Mouse (Mus musculus): Measurements from ENCODE around the gene Sowaha. TPM values are rescaled to one million over a fixed set of nuclear protein-coding genes. Genes with fewer than 3 reads are reported as not detected.
A peak's percentile ranks its signal among the peaks of the same experiment; 100 is the strongest.

Sowaha gene
- polyA plus RNA-seq, 1 experiment from 2014 or later: 7.4 TPM

DNA sequence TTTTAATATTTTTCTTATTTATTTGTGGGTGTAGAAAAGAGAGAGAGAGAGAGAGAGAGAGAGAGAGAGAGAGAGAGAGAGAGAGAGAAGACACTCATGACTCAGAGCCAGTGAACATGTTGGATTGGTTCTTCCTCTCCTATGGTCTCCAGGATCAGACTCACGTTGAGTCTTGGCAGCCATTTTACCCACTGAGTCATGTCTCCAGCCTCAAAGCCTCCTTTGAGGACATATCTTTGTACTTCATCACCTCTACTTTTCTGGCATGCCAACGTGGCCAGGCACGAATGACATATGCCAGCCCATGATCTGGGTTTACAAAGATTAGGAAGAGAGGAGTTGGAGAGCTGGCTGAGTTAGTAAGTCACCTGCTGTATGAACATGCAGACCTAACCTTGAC, 19.9 kb downstream of the Sowaha start:
- ATAC-seq (no peak), DNase-seq (no peak)
- H3K9me3 ChIP-seq (ENCODE audit: low read length): no peaks in the 10 kb centered on the region
- 68% methylated on average over 3 of the region's 3 CpGs for WGBS (ENCODE audit: insufficient replicate concordance)
- H3K27me3 ChIP-seq (ENCODE audit: insufficient read depth, low read length): peaks cover 44% of the 10 kb centered on the region
- no peak overlapping the region for H3K9ac ChIP-seq (replicated peaks)
- H3K4me2 ChIP-seq (ENCODE audit: low read depth, low read length): no peak overlapping the region
- no peak overlapping the region for H3K4me3 ChIP-seq (ENCODE audit: low read depth, low read length)
- H3K4me1 ChIP-seq (ENCODE audit: insufficient read depth): peaks cover 13% of the 10 kb centered on the region
- TF ChIP-seq EP300 (IDR thresholded peaks at IDR 0.05; ENCODE audit: low read depth) (no peak), CTCF (IDR thresholded peaks at IDR 0.05; ENCODE audit: low read depth) (no peak)
- no peak overlapping the region for H3K27ac ChIP-seq (ENCODE audit: low read depth)
- no peaks in the 10 kb centered on the region; the same call in 1 of the 2 replicates for H3K36me3 ChIP-seq (replicated peaks; ENCODE audit: insufficient read depth, low read length)

DNA sequence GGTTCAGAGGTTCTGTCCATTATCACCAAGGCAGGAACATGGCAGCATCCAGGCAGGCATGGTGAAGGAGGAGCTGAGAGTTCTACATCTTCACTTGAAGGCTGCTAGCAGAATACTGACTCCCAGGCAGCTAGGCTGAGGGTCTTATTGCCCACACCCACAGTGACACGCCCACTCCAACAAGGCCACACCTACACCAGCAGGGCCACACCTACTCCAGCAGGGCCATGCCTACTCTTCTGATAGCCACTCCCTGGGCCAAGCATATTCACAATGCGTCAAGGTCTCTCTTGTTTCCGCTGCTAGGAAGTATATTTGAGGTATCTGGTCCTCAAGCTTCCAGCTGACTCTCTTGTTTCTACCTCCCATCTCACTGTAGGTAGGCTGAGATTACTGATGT, 21.1 kb downstream of the Sowaha start:
- Histone ChIP-seq H3K27ac (ENCODE audit: low read depth) (no peak overlapping the region), H3K9me3 (ENCODE audit: low read length) (no peaks in the 10 kb centered on the region), H3K4me3 (ENCODE audit: low read depth, low read length) (no peak overlapping the region), H3K9ac (replicated peaks) (no peak overlapping the region), H3K27me3 (ENCODE audit: insufficient read depth, low read length) (peaks cover 32% of the 10 kb centered on the region), H3K4me1 (ENCODE audit: insufficient read depth) (peaks cover 13% of the 10 kb centered on the region), H3K4me2 (ENCODE audit: low read depth, low read length) (no peak overlapping the region), H3K36me3 (replicated peaks; ENCODE audit: insufficient read depth, low read length) (no peaks in the 10 kb centered on the region; the same call in 1 of the 2 replicates)
- DNase-seq (no peak), ATAC-seq (no peak)
- TF ChIP-seq CTCF (IDR thresholded peaks at IDR 0.05; ENCODE audit: low read depth): no peak
- 65% methylated on average over 3 of the region's 3 CpGs for WGBS (ENCODE audit: insufficient replicate concordance)

DNA sequence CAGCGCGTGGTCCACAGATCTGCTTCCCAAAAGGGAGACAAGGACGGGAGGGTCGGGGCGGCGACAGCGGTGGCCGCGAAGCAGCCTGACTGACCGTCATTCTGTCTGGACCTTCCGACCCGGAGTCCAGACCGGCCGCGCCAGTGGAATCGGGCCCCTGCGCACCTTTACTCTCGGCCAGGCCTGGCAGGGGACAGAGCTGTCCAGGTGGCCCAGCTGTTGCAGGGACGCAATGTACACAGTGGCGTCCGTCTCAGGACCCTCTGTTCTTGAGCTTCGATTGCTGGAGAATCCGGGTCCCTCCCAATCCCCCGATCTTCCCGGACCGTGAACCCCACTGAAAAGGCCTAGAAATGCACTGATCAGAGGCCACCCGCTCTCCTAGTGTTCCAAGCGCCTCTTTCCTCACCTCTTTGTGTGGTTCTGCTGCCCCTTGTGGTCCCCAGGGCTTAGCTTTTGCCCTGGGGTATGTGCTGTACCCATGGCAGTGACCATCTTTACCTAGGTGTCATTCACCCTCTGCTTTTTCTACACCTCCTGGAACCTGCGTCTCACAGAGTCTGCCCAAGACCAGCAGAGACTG, 22.6 kb downstream of the Sowaha start:
- no peaks in the 10 kb centered on the region for H3K9me3 ChIP-seq (ENCODE audit: low read length)
- peak overlapping the region; percentile 89 for H3K27ac ChIP-seq (ENCODE audit: low read depth)
- H3K4me2 ChIP-seq (ENCODE audit: low read depth, low read length): peak overlapping the region; percentile 80
- TF ChIP-seq CTCF (IDR thresholded peaks at IDR 0.05; ENCODE audit: low read depth) (peak; percentile 47), EP300 (IDR thresholded peaks at IDR 0.05; ENCODE audit: low read depth) (no peak)
- peak overlapping the region; percentile 60 for H3K4me3 ChIP-seq (ENCODE audit: low read depth, low read length)
- peak overlapping the region; percentile 67 for H3K9ac ChIP-seq (replicated peaks)
- H3K27me3 ChIP-seq (ENCODE audit: insufficient read depth, low read length): peaks cover 16% of the 10 kb centered on the region
- DNase-seq: peak; percentile 37
- no peaks in the 10 kb centered on the region for H3K36me3 ChIP-seq (replicated peaks; ENCODE audit: insufficient read depth, low read length)
- peak; percentile 67 for ATAC-seq
- WGBS (ENCODE audit: insufficient replicate concordance): 15% methylated on average over 29 of the region's 29 CpGs
- H3K4me1 ChIP-seq (ENCODE audit: insufficient read depth): peaks cover 5% of the 10 kb centered on the region; the same call in 1 of the 2 replicates

DNA sequence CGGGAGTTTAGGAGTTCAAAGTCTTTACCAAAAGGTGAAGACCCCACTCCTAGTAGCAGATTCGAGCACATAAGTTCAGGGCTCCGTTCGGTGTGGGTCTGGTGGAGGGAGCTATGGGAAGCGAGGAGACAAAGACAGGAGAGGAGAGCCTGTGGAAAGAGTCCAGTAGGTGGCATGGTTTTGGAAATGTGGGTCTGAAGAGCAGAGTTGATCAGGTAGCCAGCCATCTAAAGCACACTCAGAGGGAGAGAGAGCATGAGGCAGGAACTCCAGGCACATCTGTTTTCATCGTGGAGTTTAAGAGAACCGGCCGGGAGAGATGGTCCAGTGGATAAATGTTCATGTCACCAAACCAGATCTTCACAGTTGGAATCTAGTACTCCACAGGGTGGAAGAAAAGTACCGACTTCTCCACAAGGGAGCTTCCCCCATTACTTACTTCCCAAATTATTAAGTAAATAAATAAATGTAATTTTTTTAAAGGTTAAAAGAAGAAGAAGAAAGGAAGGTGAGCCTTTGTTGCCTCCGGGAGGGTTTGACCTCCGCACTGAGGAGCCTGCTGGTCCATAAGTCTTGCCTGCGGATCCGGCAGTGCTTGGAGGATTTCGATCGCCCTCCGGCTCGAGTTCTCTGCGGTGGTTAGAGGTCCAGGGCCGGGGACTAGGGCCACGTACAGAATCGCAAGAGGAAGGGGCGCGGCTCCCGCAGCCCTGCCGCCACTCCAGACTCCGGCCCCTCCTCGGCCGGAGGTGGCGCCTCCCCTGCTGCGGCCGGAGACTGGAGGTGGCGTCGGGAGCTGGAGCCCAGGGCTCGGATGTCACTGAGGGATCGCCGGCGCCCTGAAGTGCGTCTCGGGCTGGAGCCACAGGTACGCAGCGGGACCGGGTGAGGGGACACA, 23.4 kb downstream of the Sowaha start, which contains the start of the genes Gm10447 and Shroom1:
TSS of gene Gm10447 (minus strand) at position 637 of the 898 bp plus-strand sequence.
TSS of gene Shroom1 (plus strand) at position 732 of the 898 bp plus-strand sequence.
- Histone ChIP-seq H3K9me3 (ENCODE audit: low read length) (no peaks in the 10 kb centered on the region), H3K27me3 (ENCODE audit: insufficient read depth, low read length) (peaks cover 15% of the 10 kb centered on the region), H3K4me1 (ENCODE audit: insufficient read depth) (no peaks in the 10 kb centered on the region), H3K9ac (replicated peaks) (peak within 1 kb of the TSS; percentile 67), H3K27ac (ENCODE audit: low read depth) (peak within 1 kb of the TSS; percentile 89), H3K4me2 (ENCODE audit: low read depth, low read length) (peak within 1 kb of the TSS; percentile 80), H3K4me3 (ENCODE audit: low read depth, low read length) (peak within 1 kb of the TSS; percentile 60), H3K36me3 (replicated peaks; ENCODE audit: insufficient read depth, low read length) (no peaks in the 10 kb centered on the region)
- TF ChIP-seq EP300 (IDR thresholded peaks at IDR 0.05; ENCODE audit: low read depth) (no peak), CTCF (IDR thresholded peaks at IDR 0.05; ENCODE audit: low read depth) (peak; percentile 56)
- ATAC-seq (peak; percentile 83), DNase-seq (peak; percentile 70)
- 5% methylated on average over 42 of the region's 42 CpGs for WGBS (ENCODE audit: insufficient replicate concordance)

DNA sequence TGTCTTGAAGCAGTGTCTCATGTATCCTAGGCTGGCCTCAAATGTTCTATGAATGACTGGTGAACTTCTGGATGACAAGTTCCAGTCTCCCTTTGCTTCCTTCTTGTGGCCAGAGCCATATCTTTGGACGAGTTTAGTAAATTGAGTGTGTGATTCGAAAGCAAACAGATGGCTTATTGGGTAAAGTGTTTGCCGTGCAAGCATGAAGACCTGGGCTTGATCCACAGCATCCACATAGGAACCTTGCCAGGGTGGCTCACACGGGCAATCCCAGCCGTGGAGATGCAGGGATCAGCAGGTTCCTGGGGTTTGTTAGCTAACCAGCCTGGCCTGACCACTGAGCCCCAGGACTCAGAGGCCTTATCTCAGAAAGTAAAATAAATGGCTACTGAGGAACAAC, 27.0 kb downstream of the Sowaha start:
- peaks cover 22% of the 10 kb centered on the region for H3K4me1 ChIP-seq (ENCODE audit: insufficient read depth)
- no peak for TF ChIP-seq CTCF (IDR thresholded peaks at IDR 0.05; ENCODE audit: low read depth)
- WGBS (ENCODE audit: insufficient replicate concordance): 73% methylated on average over 5 of the region's 5 CpGs

DNA sequence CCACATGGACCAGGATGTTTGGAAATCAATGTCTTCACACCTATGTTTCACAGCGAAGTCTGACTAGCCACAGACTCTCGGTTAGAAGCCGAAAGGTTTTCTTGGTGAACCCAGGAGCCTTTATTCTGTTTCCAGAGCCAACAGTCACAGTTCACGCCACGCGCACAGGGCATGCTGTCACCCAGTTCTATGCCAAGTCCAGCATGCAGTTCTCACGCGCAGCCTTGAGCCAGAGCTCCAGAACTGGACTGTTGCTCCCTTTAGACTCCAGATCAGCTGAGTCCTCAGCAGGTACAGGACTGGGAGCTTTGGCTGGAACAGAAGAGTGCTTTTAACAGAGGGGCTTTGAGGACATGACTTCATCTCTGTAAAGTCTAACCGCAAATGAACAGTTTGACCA, 27.7 kb downstream of the Sowaha start:
- ATAC-seq: no peak
- WGBS (ENCODE audit: insufficient replicate concordance): 88% methylated on average over 9 of the region's 9 CpGs
- peaks cover 22% of the 10 kb centered on the region for H3K4me1 ChIP-seq (ENCODE audit: insufficient read depth)
- H3K27ac ChIP-seq (ENCODE audit: low read depth): no peak overlapping the region
- TF ChIP-seq EP300 (IDR thresholded peaks at IDR 0.05; ENCODE audit: low read depth): no peak
- no peak for TF ChIP-seq CTCF (IDR thresholded peaks at IDR 0.05; ENCODE audit: low read depth)
- peaks cover 6% of the 10 kb centered on the region for H3K27me3 ChIP-seq (ENCODE audit: insufficient read depth, low read length)
- H3K4me3 ChIP-seq (ENCODE audit: low read depth, low read length): no peak overlapping the region
- no peak overlapping the region for H3K9ac ChIP-seq (replicated peaks)
- no peaks in the 10 kb centered on the region for H3K36me3 ChIP-seq (replicated peaks; ENCODE audit: insufficient read depth, low read length)
- no peak overlapping the region for H3K4me2 ChIP-seq (ENCODE audit: low read depth, low read length)
- no peak for DNase-seq
- H3K9me3 ChIP-seq (ENCODE audit: low read length): no peaks in the 10 kb centered on the region

More for the DNA sequence above, 27.0 kb downstream of the Sowaha start:
- Histone ChIP-seq H3K36me3 (replicated peaks; ENCODE audit: insufficient read depth, low read length) (no peaks in the 10 kb centered on the region), H3K4me2 (ENCODE audit: low read depth, low read length) (no peak overlapping the region), H3K9ac (replicated peaks) (no peak overlapping the region), H3K27ac (ENCODE audit: low read depth) (no peak overlapping the region), H3K4me3 (ENCODE audit: low read depth, low read length) (no peak overlapping the region), H3K27me3 (ENCODE audit: insufficient read depth, low read length) (peaks cover 13% of the 10 kb centered on the region), H3K9me3 (ENCODE audit: low read length) (no peaks in the 10 kb centered on the region)
- ATAC-seq: no peak
- DNase-seq: no peak
